Mouse (Mus musculus): ENCODE results near the gene Fuca1. TPM values are rescaled to one million over a fixed set of nuclear protein-coding genes. Genes with fewer than 3 reads are reported as not detected.

Gene Fuca1
- total and polyA plus RNA-seq, 2 experiments from 2014 or later = 33.2 to 67.7 TPM

GRCm38 (mm10) chr4:135882023-135882422, 38.5 kb upstream of the Fuca1 start:
- Histone ChIP-seq H3K4me2 (ENCODE audit: low read depth) (no peak overlapping the region), H3K27me3 (ENCODE audit: insufficient read depth, low read length) (no peaks in the 10 kb centered on the region), H3K4me1 (ENCODE audit: insufficient read depth) (0 out of 2 replicates have a peak, but pooled peaks cover under 1% of the 10 kb centered on the region), H3K9me3 (ENCODE audit: low read length) (no peaks in the 10 kb centered on the region), H3K9ac (no peak overlapping the region), H3K27ac (ENCODE audit: low read depth, low read length) (no peak overlapping the region), H3K36me3 (ENCODE audit: insufficient read depth) (no peaks in the 10 kb centered on the region), H3K4me3 (ENCODE audit: low read depth, low read length) (no peak overlapping the region)
- 79% methylated on average over 6 of the region's 6 CpGs for WGBS
- no peak for TF ChIP-seq CTCF (IDR thresholded peaks at IDR 0.05; ENCODE audit: low read depth)
- no peak for DNase-seq
- no peak for ATAC-seq

DNA sequence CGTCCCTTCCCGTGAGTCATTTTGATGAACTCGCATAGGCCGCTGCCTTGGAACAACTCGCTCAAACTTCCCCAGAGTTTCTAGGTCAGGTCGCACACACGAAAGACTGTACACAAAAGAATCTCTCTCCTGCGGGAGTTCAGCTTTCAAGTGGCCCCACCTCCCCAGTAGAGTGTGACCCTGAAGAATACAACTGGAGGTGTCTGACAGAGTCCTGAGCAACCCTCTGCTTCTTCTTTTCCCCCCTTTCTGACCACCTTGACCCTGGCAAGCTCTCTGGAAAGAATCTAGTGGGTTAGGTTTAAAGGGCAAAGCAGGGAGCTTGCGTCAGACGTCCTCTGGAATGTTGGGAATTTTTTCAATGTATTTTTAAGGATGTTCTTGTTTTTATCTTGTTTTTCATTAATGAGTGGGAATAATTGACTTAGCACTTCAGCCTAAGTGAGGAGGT, 37.1 kb upstream of the Fuca1 start:
- TF ChIP-seq CTCF (IDR thresholded peaks at IDR 0.05; ENCODE audit: low read depth) = no peak
- Histone ChIP-seq H3K4me2 (ENCODE audit: low read depth) (no peak overlapping the region), H3K9ac (no peak overlapping the region), H3K9me3 (ENCODE audit: low read length) (no peaks in the 10 kb centered on the region), H3K36me3 (ENCODE audit: insufficient read depth) (no peaks in the 10 kb centered on the region), H3K27me3 (ENCODE audit: insufficient read depth, low read length) (no peaks in the 10 kb centered on the region), H3K27ac (ENCODE audit: low read depth, low read length) (no peak overlapping the region), H3K4me1 (ENCODE audit: insufficient read depth) (no peaks in the 10 kb centered on the region), H3K4me3 (ENCODE audit: low read depth, low read length) (no peak overlapping the region)
- no peak for ATAC-seq
- no peak for DNase-seq
- WGBS = 36% methylated on average over 10 of the region's 10 CpGs

DNA sequence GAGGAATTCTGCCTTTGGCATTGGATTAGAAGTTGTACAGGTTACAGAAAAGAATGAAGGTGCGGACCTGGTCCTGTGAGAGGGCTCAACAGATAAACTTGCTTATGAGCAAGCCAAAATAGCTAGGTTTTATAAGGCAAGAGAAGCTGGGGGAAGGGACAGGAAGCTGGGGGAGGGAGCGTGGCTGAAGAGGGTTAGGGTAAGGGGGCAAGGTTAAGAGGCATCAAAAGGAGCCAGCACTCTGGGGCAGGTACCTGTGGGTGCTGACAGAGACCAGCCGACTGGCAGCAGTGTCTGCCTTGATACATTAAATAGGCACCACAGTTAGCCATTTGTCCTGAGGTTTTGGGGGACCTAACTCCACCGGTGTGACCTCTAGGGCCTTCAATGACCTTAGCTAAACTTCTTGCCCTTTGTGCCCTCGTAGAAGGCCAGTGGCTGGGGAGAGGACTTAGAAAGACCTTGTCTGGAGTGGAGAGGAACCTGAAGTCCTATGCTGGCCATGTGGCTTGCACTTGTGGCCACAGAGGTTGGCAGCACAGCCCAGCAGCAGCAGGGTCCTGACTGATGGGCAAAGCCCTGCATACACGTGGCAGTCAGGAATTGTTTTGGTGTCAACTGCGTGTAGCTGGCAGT, 36.5 kb upstream of the Fuca1 start:
- TF ChIP-seq CTCF (IDR thresholded peaks at IDR 0.05; ENCODE audit: low read depth) = no peak
- ATAC-seq (no peak), DNase-seq (no peak)
- Histone ChIP-seq H3K4me1 (ENCODE audit: insufficient read depth) (no peaks in the 10 kb centered on the region), H3K9me3 (ENCODE audit: low read length) (no peaks in the 10 kb centered on the region), H3K27me3 (ENCODE audit: insufficient read depth, low read length) (no peaks in the 10 kb centered on the region), H3K9ac (no peak overlapping the region), H3K4me3 (ENCODE audit: low read depth, low read length) (no peak overlapping the region), H3K27ac (ENCODE audit: low read depth, low read length) (no peak overlapping the region), H3K36me3 (ENCODE audit: insufficient read depth) (no peaks in the 10 kb centered on the region), H3K4me2 (ENCODE audit: low read depth) (no peak overlapping the region)
- WGBS = 72% methylated on average over 7 of the region's 7 CpGs

DNA sequence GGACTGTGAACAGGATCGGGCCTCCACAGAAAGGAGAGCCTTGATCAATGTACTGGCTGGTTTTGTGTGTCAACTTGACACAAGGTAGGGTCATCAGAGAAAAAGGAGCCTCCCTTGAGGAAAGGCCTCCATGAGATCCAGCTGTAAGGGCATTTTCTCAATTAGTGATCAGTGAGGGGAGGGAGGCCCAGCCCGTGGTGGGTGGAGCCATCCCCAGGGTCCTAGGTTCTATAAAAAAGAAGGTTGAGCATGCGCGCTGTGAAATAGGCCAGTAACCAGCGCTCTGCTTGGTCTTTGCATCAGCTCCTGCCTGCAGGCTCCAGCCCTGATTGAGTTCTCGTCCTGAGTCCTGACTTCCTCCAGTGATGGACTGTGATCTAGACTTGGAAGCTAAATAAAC, 36.0 kb upstream of the Fuca1 start:
- ATAC-seq = no peak
- no peaks in the 10 kb centered on the region for H3K27me3 ChIP-seq (ENCODE audit: insufficient read depth, low read length)
- H3K4me2 ChIP-seq (ENCODE audit: low read depth) = no peak overlapping the region
- no peak overlapping the region for H3K27ac ChIP-seq (ENCODE audit: low read depth, low read length)
- WGBS = 50% methylated on average over 6 of the region's 6 CpGs
- no peaks in the 10 kb centered on the region for H3K36me3 ChIP-seq (ENCODE audit: insufficient read depth)
- no peak overlapping the region for H3K9ac ChIP-seq
- no peaks in the 10 kb centered on the region for H3K4me1 ChIP-seq (ENCODE audit: insufficient read depth)
- no peak for TF ChIP-seq CTCF (IDR thresholded peaks at IDR 0.05; ENCODE audit: low read depth)
- DNase-seq = no peak
- H3K4me3 ChIP-seq (ENCODE audit: low read depth, low read length) = no peak overlapping the region
- H3K9me3 ChIP-seq (ENCODE audit: low read length) = no peaks in the 10 kb centered on the region

DNA sequence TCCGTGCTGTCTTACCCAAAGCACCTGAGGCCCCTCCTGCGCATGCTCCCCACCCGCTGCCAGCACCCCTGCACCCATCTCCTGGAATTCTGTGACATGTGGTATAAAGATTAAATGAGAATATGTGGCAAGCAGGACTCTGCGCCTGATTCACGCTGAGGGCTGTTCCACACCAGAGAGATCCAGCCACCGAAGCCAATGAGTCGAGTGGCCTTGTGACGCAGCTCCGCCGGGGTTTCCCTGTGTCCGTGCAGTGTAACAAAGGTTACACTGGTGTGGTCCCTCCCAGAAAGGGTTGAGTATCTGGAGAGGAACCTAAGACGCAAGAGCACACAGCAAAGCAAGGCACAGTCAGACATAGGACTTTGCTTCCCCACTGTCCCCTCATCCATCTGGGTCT, 34.9 kb upstream of the Fuca1 start:
- WGBS = 95% methylated on average over 12 of the region's 12 CpGs
- no peak overlapping the region for H3K27ac ChIP-seq (ENCODE audit: low read depth, low read length)
- no peak overlapping the region for H3K4me3 ChIP-seq (ENCODE audit: low read depth, low read length)
- H3K9me3 ChIP-seq (ENCODE audit: low read length) = no peaks in the 10 kb centered on the region
- no peak overlapping the region for H3K9ac ChIP-seq
- ATAC-seq = no peak
- H3K27me3 ChIP-seq (ENCODE audit: insufficient read depth, low read length) = no peaks in the 10 kb centered on the region
- DNase-seq = no peak
- TF ChIP-seq CTCF (IDR thresholded peaks at IDR 0.05; ENCODE audit: low read depth) = no peak
- no peak overlapping the region for H3K4me2 ChIP-seq (ENCODE audit: low read depth)
- H3K4me1 ChIP-seq (ENCODE audit: insufficient read depth) = no peaks in the 10 kb centered on the region
- no peaks in the 10 kb centered on the region for H3K36me3 ChIP-seq (ENCODE audit: insufficient read depth)

GRCm38 (mm10) chr4:135886184-135886583, 34.4 kb upstream of the Fuca1 start:
- ATAC-seq (no peak), DNase-seq (no peak)
- H3K9ac ChIP-seq = no peak overlapping the region
- WGBS = 91% methylated on average over 4 of the region's 4 CpGs
- H3K4me3 ChIP-seq (ENCODE audit: low read depth, low read length) = no peak overlapping the region
- H3K36me3 ChIP-seq (ENCODE audit: insufficient read depth) = no peaks in the 10 kb centered on the region
- no peaks in the 10 kb centered on the region for H3K9me3 ChIP-seq (ENCODE audit: low read length)
- no peak overlapping the region for H3K4me2 ChIP-seq (ENCODE audit: low read depth)
- no peaks in the 10 kb centered on the region for H3K27me3 ChIP-seq (ENCODE audit: insufficient read depth, low read length)
- no peak overlapping the region for H3K27ac ChIP-seq (ENCODE audit: low read depth, low read length)
- no peaks in the 10 kb centered on the region for H3K4me1 ChIP-seq (ENCODE audit: insufficient read depth)
- TF ChIP-seq CTCF (IDR thresholded peaks at IDR 0.05; ENCODE audit: low read depth) = no peak

GRCm38 (mm10) chr4:135888448-135889057, 32.0 kb upstream of the Fuca1 start:
- DNase-seq (no peak), ATAC-seq (no peak)
- Histone ChIP-seq H3K4me3 (ENCODE audit: low read depth, low read length) (no peak overlapping the region), H3K4me2 (ENCODE audit: low read depth) (no peak overlapping the region), H3K36me3 (ENCODE audit: insufficient read depth) (no peaks in the 10 kb centered on the region), H3K27ac (ENCODE audit: low read depth, low read length) (no peak overlapping the region), H3K27me3 (ENCODE audit: insufficient read depth, low read length) (no peaks in the 10 kb centered on the region), H3K9me3 (ENCODE audit: low read length) (no peaks in the 10 kb centered on the region), H3K4me1 (ENCODE audit: insufficient read depth) (no peaks in the 10 kb centered on the region), H3K9ac (no peak overlapping the region)
- TF ChIP-seq CTCF (IDR thresholded peaks at IDR 0.05; ENCODE audit: low read depth) = no peak
- 94% methylated on average over 24 of the region's 24 CpGs for WGBS
